Mouse (Mus musculus): ENCODE results near the gene Ckmt2. TPM values are rescaled to one million over a fixed set of nuclear protein-coding genes. Genes with fewer than 3 reads are reported as not detected.

The Ckmt2 gene
- total and polyA plus RNA-seq, 3 experiments, result not detected

DNA sequence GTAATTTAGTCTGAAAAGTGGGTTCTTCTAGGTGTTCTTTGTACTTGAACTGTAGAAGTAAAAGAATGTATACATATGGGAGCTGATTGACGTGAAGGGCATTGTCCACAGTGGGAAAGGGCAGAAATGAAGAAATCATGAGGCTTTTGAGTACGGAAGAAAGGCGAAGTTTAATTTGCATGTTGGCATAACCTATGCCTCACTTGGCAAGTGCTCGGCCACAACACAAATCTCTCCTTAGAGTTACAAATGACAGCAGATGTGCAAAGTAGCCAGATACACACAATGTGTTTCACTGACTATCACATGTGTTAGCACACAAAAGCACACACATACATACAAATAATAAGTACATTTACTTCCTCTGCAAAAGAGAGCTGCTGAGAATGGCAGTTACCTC is 3.6 kb upstream of the Ckmt2 start:
- Histone ChIP-seq H3K27ac (ENCODE audit: insufficient read depth, low read depth) (no peak overlapping the region), H3K4me1 (ENCODE audit: control insufficient read depth in 1 of 2, insufficient read depth in 2 of 2) (peaks cover 0 to 6% of the 10 kb centered on the region in 2 experiments; a peak in 1 of 4 replicates), H3K4me2 (ENCODE audit: insufficient read depth, low read depth, poor library complexity, severe bottlenecking) (no peak overlapping the region), H3K79me2 (replicated peaks; ENCODE audit: control insufficient read depth, extremely low read depth, insufficient read depth, poor library complexity, severe bottlenecking) (no peaks in the 10 kb centered on the region), H3K36me3 (replicated peaks in 1 of 2; ENCODE audit: control insufficient read depth in 1 of 2, insufficient read depth in 1 of 2, low read length in 1 of 2) (peaks cover 0 to 8% of the 10 kb centered on the region in 2 experiments), H3K9me3 (replicated peaks; ENCODE audit: low read length) (no peaks in the 10 kb centered on the region), H3K4me3 (replicated peaks in 1 of 3; ENCODE audit: low read depth in 2 of 3, low read length in 2 of 3, poor library complexity in 1 of 3) (no peak overlapping the region), H3K27me3 (replicated peaks) (no peaks in the 10 kb centered on the region), H3K9ac (ENCODE audit: insufficient read depth, low read depth) (no peak overlapping the region)
- dilution Hi-C loops (cut with MboI; ENCODE audit: extremely low pct_ligation_motif_present, extremely low pct_unique_long_range_greater_than_20kb, low sequenced_read_pairs) (no loop called here), in situ Hi-C loops (cut with MboI; ENCODE audit: low pct_ligation_motif_present, low pct_unique_long_range_greater_than_20kb, low sequenced_read_pairs) (no loop called here)
- no peak for TF ChIP-seq JUN (IDR thresholded peaks at IDR 0.05; ENCODE audit: insufficient read depth, low read depth, low read length)
- no peak for TF ChIP-seq JUND (conservative IDR thresholded peaks at IDR 0.05; ENCODE audit: low read depth, low read length)
- TF ChIP-seq MEF2A (IDR thresholded peaks at IDR 0.05; ENCODE audit: borderline replicate concordance, low read depth, low read length), result no peak
- no peak for TF ChIP-seq SIN3A (IDR thresholded peaks at IDR 0.05; ENCODE audit: low read length)
- no peak for TF ChIP-seq MYC (IDR thresholded peaks at IDR 0.05; ENCODE audit: low read depth, low read length)
- TF ChIP-seq NELFE (IDR thresholded peaks at IDR 0.05; ENCODE audit: low read depth, low read length), result no peak
- TF ChIP-seq MAX (IDR thresholded peaks at IDR 0.05; ENCODE audit: low read length), result no peak
- TF ChIP-seq MAFK (IDR thresholded peaks at IDR 0.05; ENCODE audit: insufficient replicate concordance, low read length), result no peak
- no peak for TF ChIP-seq ZNF384 (IDR thresholded peaks at IDR 0.05; ENCODE audit: low read depth, low read length)
- TF ChIP-seq HCFC1 (IDR thresholded peaks at IDR 0.05; ENCODE audit: low read depth, low read length), result no peak
- no peak for TF ChIP-seq KAT2A (IDR thresholded peaks at IDR 0.05; ENCODE audit: insufficient replicate concordance, low read length)
- TF ChIP-seq NRF1 (IDR thresholded peaks at IDR 0.05; ENCODE audit: low read depth, low read length), result no peak
- no peak for TF ChIP-seq PAX5 (IDR thresholded peaks at IDR 0.05; ENCODE audit: low read length)
- TF ChIP-seq MXI1 (IDR thresholded peaks at IDR 0.05; ENCODE audit: low read depth, low read length), result no peak
- no peak for TF ChIP-seq USF2 (conservative IDR thresholded peaks at IDR 0.05; ENCODE audit: low read depth, low read length)
- no peak for TF ChIP-seq RCOR1 (conservative IDR thresholded peaks at IDR 0.05; ENCODE audit: low read depth, low read length)
- TF ChIP-seq TBP (conservative IDR thresholded peaks at IDR 0.05; ENCODE audit: low read depth, low read length), result no peak
- TF ChIP-seq RAD21 (IDR thresholded peaks at IDR 0.05; ENCODE audit: low read depth, low read length), result no peak
- TF ChIP-seq CHD2 (IDR thresholded peaks at IDR 0.05; ENCODE audit: low read length), result no peak
- no peak for TF ChIP-seq ETS1 (conservative IDR thresholded peaks at IDR 0.05; ENCODE audit: low read depth, low read length)
- DNase-seq (ENCODE audit: extremely low read depth), result no peak

DNA sequence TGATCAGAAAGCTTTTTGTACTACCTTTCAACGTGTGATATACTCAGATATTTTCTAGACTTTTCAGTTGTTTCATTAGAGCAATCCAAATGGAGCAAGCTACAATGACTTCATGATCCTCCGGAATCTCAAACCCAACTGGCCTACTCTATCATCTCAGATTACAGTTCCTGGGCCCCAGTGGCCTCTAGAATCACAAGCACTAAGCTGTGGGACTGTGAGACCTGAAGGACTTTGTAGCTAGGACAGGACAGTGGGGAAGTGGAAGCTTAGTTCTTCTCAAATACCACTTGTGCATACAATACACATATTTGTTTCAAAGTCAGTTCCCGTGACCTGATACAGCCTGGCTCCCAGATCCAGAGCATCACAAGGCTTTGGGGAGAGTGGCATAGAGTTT is 1.3 kb upstream of the Ckmt2 start:
- peaks cover 0 to 6% of the 10 kb centered on the region in 2 experiments; a peak in 1 of 4 replicates for H3K4me1 ChIP-seq (ENCODE audit: control insufficient read depth in 1 of 2, insufficient read depth in 2 of 2)
- no peaks in the 10 kb centered on the region for H3K27me3 ChIP-seq (replicated peaks)
- DNase-seq (ENCODE audit: extremely low read depth), result no peak
- dilution Hi-C loops (cut with MboI; ENCODE audit: extremely low pct_ligation_motif_present, extremely low pct_unique_long_range_greater_than_20kb, low sequenced_read_pairs) (no loop called here), in situ Hi-C loops (cut with MboI; ENCODE audit: low pct_ligation_motif_present, low pct_unique_long_range_greater_than_20kb, low sequenced_read_pairs) (no loop called here)
- H3K79me2 ChIP-seq (replicated peaks; ENCODE audit: control insufficient read depth, extremely low read depth, insufficient read depth, poor library complexity, severe bottlenecking), result no peaks in the 10 kb centered on the region
- no peak overlapping the region for H3K4me3 ChIP-seq (replicated peaks in 1 of 3; ENCODE audit: low read depth in 2 of 3, low read length in 2 of 3, poor library complexity in 1 of 3)
- TF ChIP-seq MAZ (IDR thresholded peaks at IDR 0.05; ENCODE audit: low read depth, low read length) (no peak), KAT2A (IDR thresholded peaks at IDR 0.05; ENCODE audit: insufficient replicate concordance, low read length) (no peak), UBTF (IDR thresholded peaks at IDR 0.05; ENCODE audit: low read depth, low read length) (no peak), USF2 (conservative IDR thresholded peaks at IDR 0.05; ENCODE audit: low read depth, low read length) (no peak), BHLHE40 (IDR thresholded peaks at IDR 0.05; ENCODE audit: low read depth, low read length) (no peak), PAX5 (IDR thresholded peaks at IDR 0.05; ENCODE audit: low read length) (no peak)
- no peak overlapping the region for H3K27ac ChIP-seq (ENCODE audit: insufficient read depth, low read depth)
- no peaks in the 10 kb centered on the region for H3K36me3 ChIP-seq (replicated peaks in 1 of 2; ENCODE audit: control insufficient read depth in 1 of 2, insufficient read depth in 1 of 2, low read length in 1 of 2)
- no peaks in the 10 kb centered on the region for H3K9me3 ChIP-seq (replicated peaks; ENCODE audit: low read length)
- no peak overlapping the region for H3K4me2 ChIP-seq (ENCODE audit: insufficient read depth, low read depth, poor library complexity, severe bottlenecking)
- no peak overlapping the region for H3K9ac ChIP-seq (ENCODE audit: insufficient read depth, low read depth)

Measured in CH12.LX (cell line).